Mouse (Mus musculus) heart, embryonic 13.5 days (tissue): Measurements from ENCODE around the gene S100a8. TPM values are rescaled to one million over a fixed set of nuclear protein-coding genes. Genes with fewer than 3 reads are reported as not detected.

Source experiments
- ATAC-seq: fragments of 200-750 bp; cut with Nextera tagmentation; 2 replicates; pipeline ENCODE4 v1.8.0; 2017; ENCODE audit warnings: moderate TSS enrichment; ENCODE audit not compliant: insufficient number of reproducible peaks, low FRiP score, low TSS enrichment; ENCODE audit errors: extremely low read depth
- H3K27ac ChIP-seq: fragments of 300-500 bp; sonication (generic); replicated peaks from 2 replicates; pipeline ENCODE4 v1.5.1; 2015; ENCODE audit warnings: moderate library complexity, mild to moderate bottlenecking, inconsistent platforms
- H3K27me3 ChIP-seq: fragments of 300-500 bp; sonication (generic); replicated peaks from 2 replicates; pipeline ENCODE4 v1.6.1; 2015; ENCODE audit warnings: mild to moderate bottlenecking, inconsistent platforms
- H3K36me3 ChIP-seq: fragments of 300-500 bp; sonication (generic); 2 replicates; pipeline ENCODE4 v1.6.1; 2015; ENCODE audit warnings: mild to moderate bottlenecking, inconsistent platforms
- H3K4me1 ChIP-seq: fragments of 300-500 bp; sonication (generic); 2 replicates; pipeline ENCODE4 v1.6.1; 2015; ENCODE audit warnings: inconsistent platforms
- H3K4me2 ChIP-seq: fragments of 300-500 bp; sonication (generic); 2 replicates; pipeline ENCODE4 v1.6.1; 2015; ENCODE audit warnings: inconsistent platforms, mild to moderate bottlenecking, moderate library complexity
- H3K4me3 ChIP-seq: fragments of 300-500 bp; sonication (generic); 2 replicates; pipeline ENCODE4 v1.5.1; 2015; ENCODE audit warnings: moderate library complexity, mild to moderate bottlenecking, inconsistent platforms
- H3K9ac ChIP-seq: fragments of 300-500 bp; sonication (generic); 2 replicates; pipeline ENCODE4 v1.6.1; 2015; ENCODE audit warnings: inconsistent platforms, mild to moderate bottlenecking, moderate library complexity
- H3K9me3 ChIP-seq: fragments of 300-500 bp; sonication (generic); 2 replicates; pipeline ENCODE4 v1.6.1; 2016; ENCODE audit warnings: inconsistent platforms
- WGBS: fragments of 180-500 bp; shearing (Covaris S2); methylation state at CpG from one replicate; pipeline ENCODE4 v1.1.7; 2015; ENCODE audit warnings: mixed read lengths; 5-methylcytosine and 5-hydroxymethylcytosine counted together
- polyA plus RNA-seq: library from polyadenylated mRNA; unstranded; fragments of >200 nt; fragmentation: Nextera tagmentation; extraction: Ambion mirVana; gene quantifications from 2 replicates; pipeline ENCODE4 v1.2.1, GENCODE M21; 2015

Gene S100a8
- polyA plus RNA-seq, 1 experiment from 2014 or later: 10.4 TPM

GRCm38 (mm10) chr3:90686835-90687234 lies 18.1 kb downstream of the S100a8 start:
- no peaks in the 10 kb centered on the region for H3K36me3 ChIP-seq
- no peak overlapping the region for H3K4me3 ChIP-seq
- H3K9me3 ChIP-seq: no peaks in the 10 kb centered on the region
- WGBS: 61% methylated on average over 2 of the region's 2 CpGs
- no peak overlapping the region for H3K4me2 ChIP-seq
- no peak overlapping the region for H3K27ac ChIP-seq
- no peaks in the 10 kb centered on the region for H3K4me1 ChIP-seq
- ATAC-seq: no peak
- no peaks in the 10 kb centered on the region; the same call in 1 of the 2 replicates for H3K27me3 ChIP-seq
- no peak overlapping the region for H3K9ac ChIP-seq

DNA sequence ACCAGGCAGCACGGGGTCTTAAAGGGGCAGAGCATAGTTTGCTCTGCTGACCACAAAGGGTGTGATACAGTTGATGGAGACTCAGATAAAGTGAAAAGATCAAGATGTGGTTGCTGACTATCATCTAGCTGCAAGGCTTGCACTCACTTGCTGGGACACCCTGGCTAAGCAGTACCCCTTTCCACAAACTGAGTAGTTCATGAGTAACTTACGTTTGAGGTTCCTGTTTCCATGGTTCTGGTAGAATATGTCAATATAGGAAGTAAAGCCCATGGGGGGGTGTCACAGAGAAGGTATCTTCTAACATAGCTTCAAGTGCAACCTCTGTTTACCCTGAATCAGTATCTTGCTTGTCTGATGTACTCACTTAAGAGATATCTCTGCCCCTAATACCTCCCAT lies 24.7 kb downstream of the S100a8 start:
- no peaks in the 10 kb centered on the region for H3K27me3 ChIP-seq
- 66% methylated on average over 2 of the region's 2 CpGs for WGBS
- H3K4me1 ChIP-seq: no peaks in the 10 kb centered on the region
- H3K4me3 ChIP-seq: no peak overlapping the region
- H3K9me3 ChIP-seq: no peaks in the 10 kb centered on the region
- ATAC-seq: no peak
- no peak overlapping the region for H3K4me2 ChIP-seq
- no peak overlapping the region for H3K27ac ChIP-seq
- no peak overlapping the region for H3K9ac ChIP-seq
- H3K36me3 ChIP-seq: no peaks in the 10 kb centered on the region

- Histone ChIP-seq H3K4me2 (no peak within 1 kb of the TSS), H3K9ac (no peak within 1 kb of the TSS), H3K4me1 (no peaks in the 10 kb centered on the region), H3K4me3 (no peak within 1 kb of the TSS), H3K9me3 (no peaks in the 10 kb centered on the region), H3K36me3 (no peaks in the 10 kb centered on the region), H3K27ac (no peak within 1 kb of the TSS), H3K27me3 (no peaks in the 10 kb centered on the region)
- no peak for ATAC-seq
- WGBS: 53% methylated on average over 3 of the region's 3 CpGs
Measured at GRCm38 (mm10) chr3:90695613-90696012, 26.8 kb downstream of the S100a8 start, which contains the start of gene S100a9. S100a9 (minus strand) TSS chr3:90695721.

DNA sequence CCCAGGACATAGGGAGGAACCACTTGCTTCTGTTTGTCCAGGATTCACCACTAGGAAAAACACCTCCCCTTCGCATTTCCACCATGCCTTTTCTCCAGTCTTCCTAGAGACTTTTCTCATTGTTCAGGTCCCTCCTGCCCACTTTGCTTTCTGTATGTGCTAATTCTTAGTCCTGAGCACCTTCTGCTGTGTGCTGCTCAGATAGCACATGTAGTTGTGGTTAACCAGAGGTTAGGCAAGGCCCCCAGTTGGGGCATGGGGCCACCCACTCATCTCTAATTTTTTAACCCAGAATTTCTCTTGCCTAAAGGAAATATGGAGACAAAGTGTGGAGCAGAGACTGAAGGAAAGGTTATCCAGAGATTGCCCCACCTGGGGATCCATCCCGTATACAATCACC lies 33.5 kb downstream of the S100a8 start:
- Histone ChIP-seq H3K9ac (no peak overlapping the region), H3K36me3 (no peaks in the 10 kb centered on the region), H3K9me3 (no peaks in the 10 kb centered on the region), H3K4me2 (no peak overlapping the region), H3K27ac (no peak overlapping the region), H3K4me3 (no peak overlapping the region), H3K4me1 (no peaks in the 10 kb centered on the region), H3K27me3 (no peaks in the 10 kb centered on the region; the same call in 1 of the 2 replicates)
- ATAC-seq: no peak
- 71% methylated on average over 2 of the region's 2 CpGs for WGBS

DNA sequence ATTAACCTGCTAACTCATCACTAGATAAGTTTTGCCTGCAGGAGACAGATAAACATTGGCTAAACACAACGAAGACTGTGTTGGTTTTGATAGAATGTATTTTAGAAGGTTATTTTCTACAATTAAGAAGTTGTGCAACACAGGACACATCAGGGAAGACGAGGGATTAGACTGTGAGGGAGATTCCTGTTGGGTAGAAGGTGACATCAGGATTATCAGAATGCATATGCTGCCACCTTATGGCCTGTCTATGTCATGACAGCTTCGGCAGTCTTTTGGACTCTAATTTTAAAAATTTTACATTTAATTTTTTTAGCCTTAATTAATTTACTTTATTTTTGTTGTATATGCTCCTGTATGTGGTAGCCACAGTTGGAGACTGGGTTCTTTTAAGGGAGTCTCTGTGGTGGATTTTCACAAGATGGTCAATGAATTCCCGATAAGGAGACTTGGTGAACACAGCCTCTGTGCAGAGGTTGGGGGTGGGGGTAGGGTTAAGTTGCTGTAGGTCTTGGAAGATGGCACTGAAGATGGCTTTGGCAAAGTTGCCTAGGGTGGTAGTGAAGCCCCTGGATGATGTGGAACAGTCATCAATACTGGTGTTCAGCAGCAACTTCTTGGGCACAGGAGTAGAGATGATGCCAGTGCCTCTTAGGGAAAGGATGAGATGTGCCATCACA lies 39.9 kb downstream of the S100a8 start:
- Histone ChIP-seq H3K36me3 (no peaks in the 10 kb centered on the region), H3K9me3 (no peaks in the 10 kb centered on the region), H3K9ac (no peak overlapping the region), H3K27me3 (no peaks in the 10 kb centered on the region; the same call in 1 of the 2 replicates), H3K27ac (no peak overlapping the region), H3K4me1 (no peaks in the 10 kb centered on the region), H3K4me2 (no peak overlapping the region), H3K4me3 (no peak overlapping the region)
- no peak for ATAC-seq
- 19% methylated on average over 4 of the region's 4 CpGs for whole genome bisulfite sequencing

GRCm38 (mm10) chr3:90709591-90710460 lies 41.0 kb downstream of the S100a8 start:
- no peaks in the 10 kb centered on the region for H3K9me3 ChIP-seq
- H3K4me2 ChIP-seq: no peak overlapping the region
- no peak overlapping the region for H3K27ac ChIP-seq
- ATAC-seq: no peak; the same call in 1 of the 2 replicates
- H3K27me3 ChIP-seq: no peaks in the 10 kb centered on the region
- WGBS: 45% methylated on average over 12 of the region's 12 CpGs
- no peak overlapping the region for H3K4me3 ChIP-seq
- no peak overlapping the region for H3K9ac ChIP-seq
- no peaks in the 10 kb centered on the region for H3K36me3 ChIP-seq
- H3K4me1 ChIP-seq: no peaks in the 10 kb centered on the region

Other genes with a start within 250 kb of the S100a8 start
- 17.5 and 19.8 TPM in 2 replicates for gene Ints3, start 235.4 kb upstream of the S100a8 start, polyA plus RNA-seq
- gene Npr1, start 203.1 kb upstream of the S100a8 start, polyA plus RNA-seq: 9.7 and 11.4 TPM in 2 replicates
- gene Ilf2, start 192.9 kb upstream of the S100a8 start, polyA plus RNA-seq: 116 and 125 TPM in 2 replicates
- gene Snapin, start 177.9 kb upstream of the S100a8 start, polyA plus RNA-seq: 72.8 and 74.7 TPM in 2 replicates
- 92.0 and 98.5 TPM in 2 replicates for gene Chtop, start 159.5 kb upstream of the S100a8 start, polyA plus RNA-seq
- 203 and 220 TPM in 2 replicates for gene S100a1, start 154.6 kb upstream of the S100a8 start, polyA plus RNA-seq
- gene S100a13, start 154.5 kb upstream of the S100a8 start, polyA plus RNA-seq: 70.4 and 73.4 TPM in 2 replicates
- gene S100a14, start 142.1 kb upstream of the S100a8 start, polyA plus RNA-seq: 0.17 and 0.28 TPM in 2 replicates
- 62.7 and 65.2 TPM in 2 replicates for gene S100a16, start 131.7 kb upstream of the S100a8 start, polyA plus RNA-seq
- 0.27 and 0.32 TPM in 2 replicates for gene S100a3, start 108.4 kb upstream of the S100a8 start, polyA plus RNA-seq
- not detected in 2 replicates for gene S100a2, start 78.7 kb upstream of the S100a8 start, polyA plus RNA-seq
- not detected in 2 replicates for gene Gm42674, start 67.1 kb upstream of the S100a8 start, polyA plus RNA-seq
- 2.4 and 3.1 TPM in 2 replicates for gene S100a4, start 65.2 kb upstream of the S100a8 start, polyA plus RNA-seq
- gene S100a5, start 60.5 kb upstream of the S100a8 start, polyA plus RNA-seq: not detected in 2 replicates
- gene S100a6, start 56.1 kb upstream of the S100a8 start, polyA plus RNA-seq: 38.1 and 38.2 TPM in 2 replicates
- gene S100a7a, start 15.0 kb upstream of the S100a8 start, polyA plus RNA-seq: not detected in 2 replicates
- 5.2 and 10.9 TPM in 2 replicates for gene S100a9, start 26.7 kb downstream of the S100a8 start, polyA plus RNA-seq
- gene Pglyrp4, start 57.9 kb downstream of the S100a8 start, polyA plus RNA-seq: not detected in 2 replicates
- gene Gm5849, start 108.9 kb downstream of the S100a8 start, polyA plus RNA-seq: not detected in 2 replicates